Mouse (Mus musculus) cortical plate, adult 2 months (tissue): ENCODE results near the gene Bdkrb2. TPM values are rescaled to one million over a fixed set of nuclear protein-coding genes. Genes with fewer than 3 reads are reported as not detected.

Source experiments
- H3K27ac ChIP-seq: fragments of 200-500 bp; 2 replicates; pipeline ENCODE4 v1.5.1; 2012; ENCODE audit warnings: low read length, control low read depth, inconsistent platforms; ENCODE audit not compliant: insufficient read depth
- H3K4me1 ChIP-seq: fragments of 200-500 bp; 2 replicates; pipeline ENCODE4 v1.6.1; 2011; ENCODE audit warnings: low read length; ENCODE audit not compliant: control insufficient read depth, insufficient read depth
- H3K4me3 ChIP-seq: fragments of 200-500 bp; 2 replicates; pipeline ENCODE4 v1.5.1; 2011; ENCODE audit warnings: mild to moderate bottlenecking, low read length, control low read depth; ENCODE audit not compliant: insufficient read depth
- CTCF ChIP-seq: fragments of 200-500 bp; IDR thresholded peaks from 2 replicates; pipeline ENCODE4 v1.5.1; 2011; ENCODE audit warnings: mild to moderate bottlenecking, control low read depth, low read length; ENCODE audit not compliant: insufficient read depth; ENCODE audit errors: extremely low read depth
- POLR2A ChIP-seq: fragments of 200-500 bp; IDR thresholded peaks from 2 replicates; pipeline ENCODE4 v1.6.1; 2011; ENCODE audit warnings: mild to moderate bottlenecking, low read length, control low read depth; ENCODE audit not compliant: insufficient read depth; ENCODE audit errors: extremely low read depth
- polyA plus RNA-seq: library from polyadenylated mRNA; depleted of rRNA; stranded (reverse); fragments of >200 nt; gene quantifications from 2 replicates; pipeline ENCODE4 v1.2.3, GENCODE M21; 2012; rRNA removed

Gene Bdkrb2
- polyA plus RNA-seq, result 0.26 and 0.38 TPM in 2 replicates

DNA sequence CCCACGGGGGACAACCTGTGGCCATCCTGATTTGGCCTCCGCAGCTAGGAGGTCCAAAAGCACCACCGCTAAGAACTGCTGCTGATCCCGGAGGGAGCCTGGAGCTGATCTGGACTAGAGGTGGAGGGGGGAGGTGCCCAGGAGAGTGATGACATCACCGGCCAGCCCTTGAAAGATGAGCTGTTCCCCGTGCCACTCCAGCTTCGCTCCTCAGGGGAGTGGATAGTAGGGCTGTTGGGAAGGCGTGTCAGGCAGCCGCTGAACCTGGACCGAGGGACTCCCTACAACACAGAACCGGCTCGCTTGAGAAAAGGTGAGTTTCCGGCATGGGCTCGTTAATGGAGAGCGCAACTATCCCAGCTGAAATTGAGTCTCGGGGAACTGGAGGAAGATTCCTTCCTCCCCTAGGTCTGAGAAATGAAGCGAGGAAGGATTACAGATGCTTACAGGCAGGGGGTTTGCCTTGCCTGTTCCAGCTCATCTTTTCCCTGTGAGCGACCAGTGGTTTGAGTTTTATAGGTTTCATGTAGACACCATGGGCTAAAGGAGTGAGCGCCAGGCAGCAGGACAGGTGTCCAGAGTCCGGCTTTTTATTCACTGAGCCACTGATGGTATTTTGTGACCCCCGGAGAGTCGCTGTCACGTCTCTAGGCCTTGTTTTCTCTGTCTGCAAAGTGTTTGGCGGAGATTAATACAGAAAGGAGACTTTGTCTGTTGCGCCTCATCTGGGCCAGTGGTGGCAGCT, at the start of gene Bdkrb2:
Gene Bdkrb2 (plus strand): TSS at position 291 of the 745 bp plus-strand sequence.
- TF ChIP-seq POLR2A (no peak), CTCF (no peak)
- peaks cover 7% of the 10 kb centered on the region for H3K4me1 ChIP-seq
- H3K4me3 ChIP-seq, result no peak within 1 kb of the TSS
- H3K27ac ChIP-seq, result no peak within 1 kb of the TSS

DNA sequence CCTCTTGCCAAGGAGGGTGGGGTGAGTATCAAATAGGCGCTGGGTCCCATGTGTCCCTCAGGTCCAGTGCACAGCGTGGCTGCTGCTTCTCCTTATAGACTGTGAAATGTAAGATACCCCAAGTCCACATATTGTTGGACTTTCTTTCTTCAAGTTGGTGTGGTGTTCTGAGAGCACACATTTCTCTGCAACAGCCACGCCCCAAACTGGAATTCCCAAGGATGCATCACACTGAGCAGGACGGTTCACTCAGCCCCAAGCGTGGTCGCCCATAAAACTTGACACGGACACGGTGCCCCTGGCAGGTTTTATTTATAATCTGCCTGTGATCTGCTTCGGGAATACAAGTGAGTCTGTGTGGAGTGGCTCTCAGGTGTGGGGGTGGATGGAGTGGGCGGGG, 48.9 kb upstream of the Bdkrb2 start:
- no peak for TF ChIP-seq CTCF
- TF ChIP-seq POLR2A, result no peak
- Histone ChIP-seq H3K4me1 (no peaks in the 10 kb centered on the region), H3K27ac (no peak overlapping the region), H3K4me3 (no peak overlapping the region)

DNA sequence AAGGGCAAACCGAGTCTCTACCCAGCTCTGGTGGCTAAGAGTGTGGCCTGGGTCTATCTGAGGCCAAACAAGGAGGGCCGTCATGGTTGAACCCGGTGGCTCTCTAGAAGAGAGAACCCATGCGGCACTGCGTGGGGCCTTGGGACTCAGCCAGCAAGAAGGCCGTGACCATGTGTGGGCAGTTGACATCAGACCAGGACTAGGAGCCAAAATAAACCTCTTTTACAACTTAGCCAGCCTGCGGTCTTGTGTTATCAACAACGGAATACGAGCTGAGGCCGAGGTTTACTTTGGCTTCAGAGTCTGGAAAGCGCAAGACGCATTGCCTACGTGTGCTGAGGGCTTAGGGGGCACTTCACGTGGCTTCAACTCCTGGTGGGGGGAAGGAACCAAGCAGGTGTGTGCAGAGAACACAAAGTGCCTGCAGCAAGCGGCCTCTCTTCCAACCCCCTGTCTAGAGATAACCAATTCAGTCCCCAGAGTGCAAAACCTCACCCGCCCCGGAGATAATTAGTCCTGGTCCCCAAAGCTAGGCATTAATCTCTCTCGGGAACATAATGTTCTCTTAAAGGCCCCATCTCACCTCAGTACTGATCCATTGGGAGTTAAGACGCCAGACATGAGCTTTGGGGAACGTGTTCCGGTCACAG, 45.9 kb upstream of the Bdkrb2 start:
- H3K4me3 ChIP-seq, result no peak overlapping the region
- H3K4me1 ChIP-seq, result no peaks in the 10 kb centered on the region
- no peak overlapping the region for H3K27ac ChIP-seq
- TF ChIP-seq POLR2A (no peak), CTCF (no peak)

DNA sequence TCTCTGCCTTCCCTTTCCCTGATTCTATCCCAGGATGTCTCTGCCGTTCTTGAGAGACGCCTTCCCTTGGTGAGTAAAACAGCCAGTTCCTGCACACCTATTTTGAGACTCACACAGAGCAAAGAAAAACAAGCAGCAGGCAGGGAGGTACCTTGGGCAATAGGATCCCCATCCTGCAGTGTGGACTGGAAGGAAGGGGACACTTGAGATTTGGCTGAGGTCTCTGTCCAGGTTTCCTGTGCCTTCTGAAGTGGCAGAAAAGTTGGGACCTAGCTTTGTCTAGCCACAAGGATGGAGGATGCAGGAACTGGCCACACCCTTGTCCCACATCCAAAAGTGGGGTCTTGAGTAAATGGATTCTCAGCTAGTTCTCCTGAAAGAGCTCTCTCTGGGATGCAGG, 43.2 kb upstream of the Bdkrb2 start:
- Histone ChIP-seq H3K4me3 (no peak overlapping the region), H3K4me1 (no peaks in the 10 kb centered on the region), H3K27ac (no peak overlapping the region)
- TF ChIP-seq POLR2A (no peak), CTCF (no peak)

- no peak overlapping the region for H3K4me3 ChIP-seq
- no peak overlapping the region for H3K27ac ChIP-seq
- no peak for TF ChIP-seq CTCF
- TF ChIP-seq POLR2A, result no peak
- no peaks in the 10 kb centered on the region for H3K4me1 ChIP-seq
Measured at GRCm38 (mm10) chr12:105521170-105521762, 41.8 kb upstream of the Bdkrb2 start.

GRCm38 (mm10) chr12:105523737-105524136, 39.3 kb upstream of the Bdkrb2 start:
- Histone ChIP-seq H3K4me3 (no peak overlapping the region), H3K27ac (no peak overlapping the region), H3K4me1 (no peaks in the 10 kb centered on the region)
- TF ChIP-seq POLR2A, result no peak
- no peak for TF ChIP-seq CTCF

- no peak overlapping the region for H3K4me3 ChIP-seq
- no peaks in the 10 kb centered on the region for H3K4me1 ChIP-seq
- H3K27ac ChIP-seq, result 0 out of 2 replicates have a peak overlapping the region, but pooled peaks have one; percentile 42
- TF ChIP-seq CTCF, result no peak
- TF ChIP-seq POLR2A, result no peak
Measured at GRCm38 (mm10) chr12:105526186-105526585, 36.8 kb upstream of the Bdkrb2 start.

DNA sequence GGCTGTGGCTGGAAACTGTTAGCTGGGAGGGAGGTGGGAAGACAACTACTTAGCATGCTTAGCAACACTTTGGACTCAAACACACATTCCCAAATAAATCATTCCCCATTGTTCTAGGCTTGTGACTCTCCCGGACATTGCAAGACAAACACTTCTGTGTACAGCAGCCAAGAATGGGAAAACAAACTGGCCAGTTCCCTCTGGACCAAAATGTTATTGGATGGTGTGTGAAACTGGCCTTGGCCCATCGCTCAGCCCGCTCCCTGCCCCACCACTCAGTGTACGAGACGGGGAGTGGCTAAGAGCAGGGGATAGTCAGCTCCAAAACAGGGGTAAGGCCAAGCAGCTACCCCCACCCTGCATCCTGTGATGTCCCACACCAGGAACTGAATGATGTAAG, 36.2 kb upstream of the Bdkrb2 start:
- Histone ChIP-seq H3K4me3 (no peak overlapping the region), H3K27ac (0 out of 2 replicates have a peak overlapping the region, but pooled peaks have one; percentile 42), H3K4me1 (no peaks in the 10 kb centered on the region)
- no peak for TF ChIP-seq CTCF
- TF ChIP-seq POLR2A, result no peak

GRCm38 (mm10) chr12:105529545-105529944, 33.5 kb upstream of the Bdkrb2 start:
- TF ChIP-seq CTCF (no peak), POLR2A (no peak)
- no peak overlapping the region for H3K27ac ChIP-seq
- H3K4me3 ChIP-seq, result no peak overlapping the region
- no peaks in the 10 kb centered on the region for H3K4me1 ChIP-seq

- TF ChIP-seq CTCF (no peak), POLR2A (no peak)
- Histone ChIP-seq H3K4me3 (no peak overlapping the region), H3K27ac (no peak overlapping the region), H3K4me1 (peaks cover 1% of the 10 kb centered on the region; the same call in 1 of the 2 replicates)
Measured at GRCm38 (mm10) chr12:105531724-105532371, 31.2 kb upstream of the Bdkrb2 start.
